ENCODE assay signal across 21 mouse cellular contexts in the genomic region with DNA sequence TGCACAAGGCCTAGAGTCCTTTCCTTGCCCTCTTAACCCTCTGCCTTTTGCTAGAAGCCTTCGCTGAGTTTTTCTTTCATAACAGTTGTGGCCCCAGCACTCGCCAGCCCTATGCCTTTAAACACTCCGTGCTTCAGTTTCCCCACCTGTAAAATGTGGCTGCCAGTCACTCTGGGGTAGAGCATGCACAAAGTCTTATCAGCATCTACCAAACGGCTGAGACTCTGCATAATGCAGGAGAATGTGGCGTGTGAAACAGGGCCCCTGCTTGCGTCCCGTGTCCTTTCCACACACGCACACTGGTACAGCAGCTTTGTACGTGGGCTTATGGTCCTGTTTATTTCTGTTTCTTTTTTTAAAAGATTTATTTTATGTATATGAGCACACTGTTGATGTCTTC. TPM values are rescaled to one million over a fixed set of nuclear protein-coding genes. Genes with fewer than 3 reads are reported as not detected.
DNase-seq lines count a peak whose midpoint lies in the region; ATAC-seq and TF ChIP-seq lines count a peak whose summit lies in the region.
"Had no signal": no experiment of that assay in that cellular context is flagged by ENCODE, and none has a peak within 500 bp of the region (broad histone marks: within the 10 kb centered on the region; RNA-seq: fewer than 3 reads in every experiment).

No protein-coding gene starts in this region.

- WGBS in liver, embryonic 12.5 days (ENCODE audit: insufficient replicate concordance) = 39% methylated on average over 9 of the region's 9 CpGs
- WGBS in liver, postnatal 0 days (ENCODE audit: insufficient replicate concordance) = 66% methylated on average over 9 of the region's 9 CpGs
- WGBS in liver, embryonic 14.5 days (ENCODE audit: insufficient replicate concordance) = 29% methylated on average over 9 of the region's 9 CpGs
- WGBS in liver, embryonic 16.5 days (ENCODE audit: insufficient replicate concordance) = 30% methylated on average over 9 of the region's 9 CpGs
- 93% methylated on average over 9 of the region's 9 CpGs for WGBS in kidney, embryonic 16.5 days

- no peak overlapping the region for H3K4me3 ChIP-seq in liver, embryonic 12.5 days
- H3K4me3 ChIP-seq in liver, postnatal 0 days (ENCODE audit: low read depth, low read length) = no peak overlapping the region
- no peak overlapping the region for H3K4me3 ChIP-seq in liver, embryonic 14.5 days (ENCODE audit: insufficient read depth in 1 of 2, low read depth in 2 of 2, low read length in 2 of 2)
- H3K4me3 ChIP-seq in liver, embryonic 16.5 days (ENCODE audit: low read depth, low read length) = no peak overlapping the region
- no peak overlapping the region for H3K4me3 ChIP-seq in gastrocnemius, adult 2 months
- H3K4me3 ChIP-seq in kidney, embryonic 16.5 days (ENCODE audit: low read length) = no peak overlapping the region
- H3K4me3 ChIP-seq: embryonic facial prominence, embryonic 10.5 days; embryonic facial prominence, embryonic 12.5 days; forebrain, embryonic 13.5 days; forebrain, embryonic 15.5 days had no signal

- no peak overlapping the region for H3K27ac ChIP-seq in liver, embryonic 12.5 days
- H3K27ac ChIP-seq in liver, postnatal 0 days (ENCODE audit: low read depth) = no peak overlapping the region
- no peak overlapping the region for H3K27ac ChIP-seq in liver, embryonic 14.5 days
- no peak overlapping the region for H3K27ac ChIP-seq in liver, embryonic 16.5 days (ENCODE audit: low read length)
- H3K27ac ChIP-seq in gastrocnemius, adult 2 months = no peak overlapping the region
- H3K27ac ChIP-seq in kidney, embryonic 16.5 days (ENCODE audit: low read length) = no peak overlapping the region
- H3K27ac ChIP-seq: embryonic facial prominence, embryonic 10.5 days; embryonic facial prominence, embryonic 12.5 days; forebrain, embryonic 13.5 days; forebrain, embryonic 15.5 days had no signal

- intact Hi-C loops in gastrocnemius, adult 2 months (cut with DNase I) = no loop called here

- peaks cover 16% of the 10 kb centered on the region for H3K4me1 ChIP-seq in liver, embryonic 12.5 days
- H3K4me1 ChIP-seq in liver, postnatal 0 days (ENCODE audit: insufficient read depth) = no peaks in the 10 kb centered on the region
- H3K4me1 ChIP-seq in liver, embryonic 14.5 days (replicated peaks; ENCODE audit: control insufficient read depth in 2 of 2, insufficient read depth in 2 of 2, low read length in 1 of 2) = no peaks in the 10 kb centered on the region
- H3K4me1 ChIP-seq in liver, embryonic 16.5 days (ENCODE audit: control insufficient read depth, low read depth, low read length) = peaks cover 4% of the 10 kb centered on the region
- no peaks in the 10 kb centered on the region for H3K4me1 ChIP-seq in kidney, embryonic 16.5 days (ENCODE audit: insufficient read depth, low read length)
- H3K4me1 ChIP-seq: embryonic facial prominence, embryonic 12.5 days; forebrain, embryonic 13.5 days; forebrain, embryonic 15.5 days had no signal

- H3K9me3 ChIP-seq in liver, embryonic 12.5 days (replicated peaks) = no peaks in the 10 kb centered on the region
- no peaks in the 10 kb centered on the region for H3K9me3 ChIP-seq in liver, postnatal 0 days (ENCODE audit: low read length)
- no peaks in the 10 kb centered on the region for H3K9me3 ChIP-seq in liver, embryonic 14.5 days (ENCODE audit: control insufficient read depth, low read length)
- no peaks in the 10 kb centered on the region for H3K9me3 ChIP-seq in liver, embryonic 16.5 days (replicated peaks; ENCODE audit: control insufficient read depth, low read length)
- no peaks in the 10 kb centered on the region for H3K9me3 ChIP-seq in kidney, embryonic 16.5 days (ENCODE audit: low read length)
- H3K9me3 ChIP-seq: embryonic facial prominence, embryonic 10.5 days; embryonic facial prominence, embryonic 12.5 days; forebrain, embryonic 13.5 days; forebrain, embryonic 15.5 days had no signal

- H3K4me2 ChIP-seq in liver, embryonic 12.5 days = 0 out of 2 replicates have a peak overlapping the region, but pooled peaks have one; percentile 4
- no peak overlapping the region for H3K4me2 ChIP-seq in liver, postnatal 0 days (ENCODE audit: low read depth, low read length)
- H3K4me2 ChIP-seq in liver, embryonic 14.5 days (ENCODE audit: low read depth) = no peak overlapping the region
- H3K4me2 ChIP-seq in liver, embryonic 16.5 days (ENCODE audit: low read depth, low read length) = no peak overlapping the region
- H3K4me2 ChIP-seq in kidney, embryonic 16.5 days (replicated peaks; ENCODE audit: low read depth, low read length) = no peak overlapping the region
- H3K4me2 ChIP-seq: embryonic facial prominence, embryonic 12.5 days; forebrain, embryonic 13.5 days; forebrain, embryonic 15.5 days had no signal

- no peak overlapping the region; the same call in 1 of the 2 replicates for H3K9ac ChIP-seq in liver, embryonic 12.5 days
- H3K9ac ChIP-seq in liver, postnatal 0 days (replicated peaks) = no peak overlapping the region
- no peak overlapping the region for H3K9ac ChIP-seq in liver, embryonic 14.5 days (replicated peaks)
- no peak overlapping the region for H3K9ac ChIP-seq in liver, embryonic 16.5 days (ENCODE audit: low read depth, low read length)
- no peak overlapping the region for H3K9ac ChIP-seq in kidney, embryonic 16.5 days (replicated peaks; ENCODE audit: low read length)
- H3K9ac ChIP-seq: embryonic facial prominence, embryonic 12.5 days; forebrain, embryonic 13.5 days; forebrain, embryonic 15.5 days had no signal

- DNase-seq in liver, postnatal 0 days = no peak
- DNase-seq in liver, embryonic 14.5 days (ENCODE audit: low read depth in 3 of 3, low spot score in 3 of 3) = no peak
- DNase-seq in gastrocnemius, adult 2 months = no peak
- no peak for DNase-seq in right cerebral cortex, postnatal 25 days
- DNase-seq: adrenal gland, adult 2 months; adrenal gland, postnatal 10 days; adrenal gland, postnatal 25 days; cerebellum, adult 11-12 months; cerebellum, adult 2 months; cerebellum, adult 9-10 months; cerebellum, postnatal 10 days; cerebellum, postnatal 25 days had no signal

- ATAC-seq in liver, embryonic 12.5 days = peak; percentile 66
- no peak; the same call in 1 of the 2 replicates for ATAC-seq in liver, postnatal 0 days
- ATAC-seq in liver, embryonic 14.5 days (ENCODE audit: insufficient read depth) = peak; percentile 65
- peak; percentile 47; the same call in 1 of the 2 replicates for ATAC-seq in liver, embryonic 16.5 days (ENCODE audit: low read depth)
- peak; percentile 59 for ATAC-seq in megakaryocyte-erythroid progenitor cell, adult 5-6 weeks (replicated peaks; ENCODE audit: low FRiP score, low TSS enrichment, poor library complexity, severe bottlenecking)
- no peak for ATAC-seq in kidney, embryonic 16.5 days (ENCODE audit: low FRiP score, low TSS enrichment)
- ATAC-seq: forebrain, embryonic 13.5 days; forebrain, embryonic 15.5 days had no signal

- H3K36me3 ChIP-seq in liver, embryonic 12.5 days = peaks cover 93% of the 10 kb centered on the region
- H3K36me3 ChIP-seq in liver, postnatal 0 days (replicated peaks; ENCODE audit: insufficient read depth, low read length) = peaks cover 55% of the 10 kb centered on the region
- H3K36me3 ChIP-seq in liver, embryonic 14.5 days (replicated peaks; ENCODE audit: control insufficient read depth, insufficient read depth, low read depth) = no peaks in the 10 kb centered on the region; the same call in 1 of the 2 replicates
- H3K36me3 ChIP-seq in liver, embryonic 16.5 days (ENCODE audit: control insufficient read depth, insufficient read depth) = peaks cover 3% of the 10 kb centered on the region; the same call in 1 of the 2 replicates
- peaks cover 56% of the 10 kb centered on the region for H3K36me3 ChIP-seq in kidney, embryonic 16.5 days (ENCODE audit: insufficient read depth, low read length)

- no peaks in the 10 kb centered on the region for H3K27me3 ChIP-seq in liver, embryonic 12.5 days (replicated peaks)
- H3K27me3 ChIP-seq in liver, postnatal 0 days (ENCODE audit: insufficient read depth, low read length) = no peaks in the 10 kb centered on the region
- H3K27me3 ChIP-seq in liver, embryonic 14.5 days (ENCODE audit: control insufficient read depth, insufficient read depth, low read length) = no peaks in the 10 kb centered on the region
- H3K27me3 ChIP-seq in liver, embryonic 16.5 days (ENCODE audit: control insufficient read depth, insufficient read depth, low read depth, low read length) = no peaks in the 10 kb centered on the region
- no peaks in the 10 kb centered on the region for H3K27me3 ChIP-seq in kidney, embryonic 16.5 days (ENCODE audit: insufficient read depth, low read length)
- H3K27me3 ChIP-seq: embryonic facial prominence, embryonic 12.5 days; forebrain, embryonic 13.5 days; forebrain, embryonic 15.5 days had no signal

- no peak for TF ChIP-seq CTCF in liver, postnatal 0 days (IDR thresholded peaks at IDR 0.05; ENCODE audit: low read depth)
- no peak for TF ChIP-seq CTCF in liver, embryonic 14.5 days (IDR thresholded peaks at IDR 0.05; ENCODE audit: low read depth)
- TF ChIP-seq CTCF in gastrocnemius, adult 2 months (IDR thresholded peaks at IDR 0.05) = no peak

- TF ChIP-seq EP300 in liver, postnatal 0 days (IDR thresholded peaks at IDR 0.05; ENCODE audit: low read depth) = no peak
- TF ChIP-seq EP300 in liver, embryonic 14.5 days (IDR thresholded peaks at IDR 0.05; ENCODE audit: low read depth) = peak; percentile 21; the same call in 1 of the 2 replicates

RNA-seq across cellular contexts. Expression of a gene that starts 10.1 kb away (rescaled TPM):
- 30.8 and 31.4 TPM in 2 replicates for polyA plus RNA-seq in liver, embryonic 12.5 days (2016; fragmentation: Nextera tagmentation; extraction: Ambion mirVana)
- 13.2 and 15.8 TPM in 2 replicates for polyA plus RNA-seq in liver, postnatal 0 days (2015; fragmentation: Nextera tagmentation; extraction: Ambion mirVana)
- polyA plus RNA-seq in liver, embryonic 14.5 days (2012; rRNA removed) = 17.9 and 21.6 TPM in 2 replicates
- polyA plus RNA-seq in liver, embryonic 14.5 days (2014; fragmentation: Nextera tagmentation; extraction: Ambion mirVana) = 11.4 and 14.1 TPM in 2 replicates
- polyA plus RNA-seq in liver, embryonic 16.5 days (2015; fragmentation: Nextera tagmentation; extraction: Ambion mirVana) = 15.7 and 18.3 TPM in 2 replicates
- total RNA-seq in megakaryocyte-erythroid progenitor cell, adult 5-6 weeks (2014; fragmentation: Nextera tagmentation) = 24.6 and 25.2 TPM in 2 replicates
- total RNA-seq in megakaryocyte-erythroid progenitor cell, adult 5-6 weeks (2017) = 20.4 and 28.7 TPM in 2 replicates
- total RNA-seq in gastrocnemius, adult 2 months (2021) = 10 to 100 TPM; 20.0 to 23.7 TPM
- polyA plus RNA-seq in kidney, embryonic 16.5 days (2015; fragmentation: Nextera tagmentation; extraction: Ambion mirVana) = 48.9 and 50.7 TPM in 2 replicates

RNA-seq across cellular contexts. Expression of a gene that starts 13.4 kb away (rescaled TPM):
- polyA plus RNA-seq in liver, embryonic 12.5 days (2016; fragmentation: Nextera tagmentation; extraction: Ambion mirVana) = 40.7 and 46.7 TPM in 2 replicates
- 14.1 and 14.6 TPM in 2 replicates for polyA plus RNA-seq in liver, postnatal 0 days (2015; fragmentation: Nextera tagmentation; extraction: Ambion mirVana)
- polyA plus RNA-seq in liver, embryonic 14.5 days (2012; rRNA removed) = 7.1 and 10.5 TPM in 2 replicates
- 11.0 and 11.6 TPM in 2 replicates for polyA plus RNA-seq in liver, embryonic 14.5 days (2014; fragmentation: Nextera tagmentation; extraction: Ambion mirVana)
- polyA plus RNA-seq in liver, embryonic 16.5 days (2015; fragmentation: Nextera tagmentation; extraction: Ambion mirVana) = 15.3 and 20.3 TPM in 2 replicates
- not detected in 2 replicates for total RNA-seq in megakaryocyte-erythroid progenitor cell, adult 5-6 weeks (2014; fragmentation: Nextera tagmentation)
- total RNA-seq in megakaryocyte-erythroid progenitor cell, adult 5-6 weeks (2017) = not detected in 2 replicates
- 1 to 10 TPM; 1.5 to 4.7 TPM for total RNA-seq in gastrocnemius, adult 2 months (2021)
- 442 and 470 TPM in 2 replicates for polyA plus RNA-seq in kidney, embryonic 16.5 days (2015; fragmentation: Nextera tagmentation; extraction: Ambion mirVana)
- total RNA-seq: MEL had no signal

RNA-seq across cellular contexts. Expression of a gene that starts 35.8 kb away (rescaled TPM):
- polyA plus RNA-seq in liver, embryonic 12.5 days (2016; fragmentation: Nextera tagmentation; extraction: Ambion mirVana) = 241 and 248 TPM in 2 replicates
- 312 and 329 TPM in 2 replicates for polyA plus RNA-seq in liver, postnatal 0 days (2015; fragmentation: Nextera tagmentation; extraction: Ambion mirVana)
- 68.1 and 86.1 TPM in 2 replicates for polyA plus RNA-seq in liver, embryonic 14.5 days (2012; rRNA removed)
- 201 and 211 TPM in 2 replicates for polyA plus RNA-seq in liver, embryonic 14.5 days (2014; fragmentation: Nextera tagmentation; extraction: Ambion mirVana)
- polyA plus RNA-seq in liver, embryonic 16.5 days (2015; fragmentation: Nextera tagmentation; extraction: Ambion mirVana) = 190 and 193 TPM in 2 replicates
- total RNA-seq in megakaryocyte-erythroid progenitor cell, adult 5-6 weeks (2014; fragmentation: Nextera tagmentation) = 154 and 177 TPM in 2 replicates
- 99.5 and 128 TPM in 2 replicates for total RNA-seq in megakaryocyte-erythroid progenitor cell, adult 5-6 weeks (2017)
- total RNA-seq in gastrocnemius, adult 2 months (2021) = 100 to 1,000 TPM; 483 to 898 TPM
- polyA plus RNA-seq in kidney, embryonic 16.5 days (2015; fragmentation: Nextera tagmentation; extraction: Ambion mirVana) = 520 and 550 TPM in 2 replicates

Comparison
In these comparisons a context has a peak if more than half of its experiments do, and no peak if none do; other contexts are left out.
1. ATAC-seq: peak in liver, embryonic 12.5 days (single experiment), liver, embryonic 14.5 days (single experiment), liver, embryonic 16.5 days (single experiment) and megakaryocyte-erythroid progenitor cell, adult 5-6 weeks (single experiment); none in liver, postnatal 0 days (single experiment) and kidney, embryonic 16.5 days (single experiment).